Mouse (Mus musculus): ENCODE measurements around the gene Ncs1.
A peak's percentile ranks its signal among the peaks of the same experiment; 100 is the strongest.

Gene Ncs1

DNA sequence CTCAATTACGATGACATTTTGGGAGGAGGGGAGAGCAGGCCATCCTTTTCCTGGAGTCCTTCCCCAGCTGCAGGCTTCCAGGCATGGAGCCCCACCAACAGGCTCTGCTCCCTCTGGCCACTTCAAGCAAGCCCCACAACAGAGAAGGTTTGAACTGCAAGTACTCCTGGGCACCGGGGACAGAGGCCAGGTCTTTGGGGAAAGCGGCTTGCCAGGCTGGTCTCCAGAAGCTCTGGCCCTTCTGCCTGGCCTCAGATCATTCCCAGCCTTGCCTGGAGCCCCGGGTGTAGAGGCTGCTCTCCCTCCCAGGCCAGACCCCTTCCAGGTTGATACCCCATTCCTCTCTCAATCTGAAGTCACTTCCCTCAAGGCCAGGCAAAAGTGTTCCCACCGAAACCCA lies 572 bp upstream of the Ncs1 start:
- DNase-seq (ENCODE audit: low spot score in 2 of 2), result no peak

- DNase-seq (ENCODE audit: low spot score in 2 of 2), result peak in 1 of 2 experiments; percentile 47
Measured at GRCm38 (mm10) chr2:31246251-31246971, 788 bp downstream of the Ncs1 start.

DNA sequence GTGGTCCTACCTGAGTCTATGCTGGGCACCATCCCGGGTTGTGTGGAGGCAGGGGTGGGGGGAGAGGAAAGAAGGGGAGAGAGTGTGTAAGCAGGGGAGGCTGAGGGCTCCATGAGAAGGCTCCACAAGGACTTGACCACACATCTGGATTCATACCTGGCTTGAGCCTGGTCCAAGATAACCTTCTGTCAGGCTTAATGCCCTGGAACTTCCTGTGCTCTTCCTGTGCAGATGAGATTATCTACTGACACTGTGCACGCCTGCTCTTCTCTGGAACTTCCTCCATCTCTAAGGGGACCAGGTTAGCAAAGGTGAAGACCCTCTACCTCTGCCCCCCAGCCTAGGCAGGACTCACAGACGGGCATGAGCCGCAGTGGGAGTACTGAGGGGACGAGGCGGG lies 3.2 kb downstream of the Ncs1 start:
- DNase-seq (ENCODE audit: low spot score in 2 of 2), result no peak

DNA sequence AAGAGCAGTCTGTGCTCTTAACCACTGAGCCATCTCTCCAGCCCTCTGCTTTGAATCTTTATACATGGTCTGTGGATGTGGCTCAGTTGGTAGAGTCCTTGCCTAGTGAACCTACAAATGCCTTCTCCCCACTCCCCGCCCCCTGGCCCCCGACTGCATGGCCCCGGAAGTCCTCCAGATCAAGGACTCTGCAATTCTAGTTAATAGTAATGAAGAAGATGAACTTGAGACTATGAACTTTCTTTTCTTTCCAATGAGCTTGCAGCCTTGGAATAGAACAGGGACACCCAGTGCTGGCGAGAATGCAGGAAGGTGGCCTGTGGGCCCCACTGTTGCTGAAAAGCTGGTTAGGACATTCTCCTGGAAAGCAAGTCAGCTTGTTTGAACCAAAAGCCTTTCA lies 6.5 kb downstream of the Ncs1 start:
- DNase-seq (ENCODE audit: low spot score in 2 of 2), result no peak

DNA sequence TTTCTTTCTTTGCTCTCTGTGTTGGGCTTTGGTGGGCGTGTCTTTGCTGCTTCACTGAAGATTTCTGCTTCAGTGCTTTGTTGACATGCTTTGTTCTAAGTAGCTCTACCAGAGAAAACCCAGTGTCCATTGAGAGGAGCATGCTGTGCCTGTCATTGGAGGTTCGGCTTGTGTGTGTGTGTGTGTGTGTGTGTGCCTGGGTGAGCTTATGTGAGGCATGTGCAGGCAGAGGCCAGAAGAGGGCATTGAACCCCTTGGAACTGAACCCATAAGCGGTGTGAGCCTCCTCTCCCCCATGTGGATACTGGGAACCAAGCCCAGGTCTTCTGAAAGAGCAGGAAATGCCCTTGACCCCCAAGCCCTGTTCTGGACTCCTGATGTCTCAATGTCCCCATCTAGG lies 7.8 kb downstream of the Ncs1 start:
- no peak for DNase-seq (ENCODE audit: low spot score in 2 of 2)

GRCm38 (mm10) chr2:31254806-31255205 lies 9.2 kb downstream of the Ncs1 start:
- DNase-seq (ENCODE audit: low spot score in 2 of 2), result no peak

GRCm38 (mm10) chr2:31255952-31256938 lies 10.6 kb downstream of the Ncs1 start:
- peak in 1 of 2 experiments; percentile 60 for DNase-seq (ENCODE audit: low spot score in 2 of 2)

DNA sequence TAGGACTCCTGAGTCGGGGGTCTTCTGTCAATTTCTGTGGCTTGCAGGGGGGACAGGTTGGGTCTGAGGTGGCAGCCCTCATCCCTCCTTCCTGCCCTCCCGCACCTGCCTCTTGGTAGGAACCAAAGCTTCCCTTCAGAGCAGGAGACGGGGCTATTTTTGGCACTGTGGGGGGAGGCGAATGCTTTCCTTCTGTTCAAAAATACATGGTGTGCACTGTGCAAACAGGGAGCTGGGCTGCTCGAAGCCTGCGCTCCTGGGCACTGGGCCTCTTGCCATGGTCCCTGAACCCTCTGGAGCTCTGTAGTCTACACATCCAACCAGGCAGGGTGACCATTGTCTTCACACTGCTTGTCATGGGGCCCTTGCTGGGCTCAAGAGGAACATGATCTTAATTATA lies 11.5 kb downstream of the Ncs1 start:
- no peak for DNase-seq (ENCODE audit: low spot score in 2 of 2)

GRCm38 (mm10) chr2:31258609-31259366 lies 13.2 kb downstream of the Ncs1 start:
- peak in 1 of 2 experiments; percentile 54 for DNase-seq (ENCODE audit: low spot score in 2 of 2)

DNA sequence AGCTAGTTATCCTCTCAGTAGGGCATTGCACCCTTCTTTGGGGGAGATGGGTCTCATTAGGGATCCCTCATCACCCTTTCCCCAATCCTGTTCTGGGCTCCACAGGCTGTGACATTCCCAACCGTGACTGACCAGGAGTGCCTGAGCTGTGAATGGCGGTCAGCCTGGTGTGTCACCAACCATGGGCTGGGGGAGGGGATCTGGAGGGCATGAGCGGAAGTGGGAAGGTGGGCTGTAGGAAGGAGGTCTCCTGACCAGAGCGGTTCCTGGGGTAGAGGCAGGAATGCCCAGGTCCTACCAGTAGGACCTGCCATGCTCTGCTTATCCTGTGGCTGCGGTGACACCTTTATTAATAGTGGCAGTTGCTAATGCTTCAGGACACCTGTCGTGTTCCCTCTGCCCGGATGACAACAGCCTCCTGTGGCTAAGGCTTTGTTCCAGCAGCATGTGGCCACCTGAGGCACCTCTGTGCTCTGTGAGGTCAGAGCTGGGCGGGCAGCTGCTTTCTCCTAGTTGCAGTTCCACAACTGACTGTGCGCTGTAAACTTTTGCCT lies 13.8 kb downstream of the Ncs1 start:
- no peak for DNase-seq (ENCODE audit: low spot score in 2 of 2)

- DNase-seq (ENCODE audit: low spot score in 2 of 2), result no peak
Measured at GRCm38 (mm10) chr2:31260549-31260948, 14.9 kb downstream of the Ncs1 start.

GRCm38 (mm10) chr2:31263039-31263461 lies 17.4 kb downstream of the Ncs1 start:
- DNase-seq (ENCODE audit: low spot score in 2 of 2), result no peak

- peak; percentile 64 to 65 for DNase-seq (ENCODE audit: low spot score in 2 of 2)
Measured at GRCm38 (mm10) chr2:31263746-31264378, 18.2 kb downstream of the Ncs1 start.

- DNase-seq (ENCODE audit: low spot score in 2 of 2), result no peak
Measured at GRCm38 (mm10) chr2:31267447-31267846, 21.8 kb downstream of the Ncs1 start.

DNA sequence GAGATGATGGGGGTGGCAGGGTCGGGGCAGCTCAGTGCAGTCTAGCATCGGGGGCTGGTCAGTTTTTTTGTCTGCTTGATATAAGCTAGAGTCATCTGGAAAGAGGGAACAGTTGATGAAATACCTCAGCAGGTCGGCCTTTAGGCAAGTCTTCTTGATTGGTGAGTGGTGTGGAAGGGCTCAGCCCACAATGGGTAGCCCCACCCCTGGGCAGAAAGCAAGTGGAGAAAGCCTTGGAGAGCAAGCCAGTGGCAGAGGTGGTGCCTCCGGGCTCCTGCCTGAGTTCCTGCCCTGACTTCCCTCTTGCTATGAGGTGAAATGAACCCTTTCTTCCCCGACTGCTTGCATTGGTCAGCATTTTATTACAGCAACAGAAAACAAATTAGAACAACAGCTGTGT lies 23.0 kb downstream of the Ncs1 start:
- no peak for DNase-seq (ENCODE audit: low spot score in 2 of 2)

DNA sequence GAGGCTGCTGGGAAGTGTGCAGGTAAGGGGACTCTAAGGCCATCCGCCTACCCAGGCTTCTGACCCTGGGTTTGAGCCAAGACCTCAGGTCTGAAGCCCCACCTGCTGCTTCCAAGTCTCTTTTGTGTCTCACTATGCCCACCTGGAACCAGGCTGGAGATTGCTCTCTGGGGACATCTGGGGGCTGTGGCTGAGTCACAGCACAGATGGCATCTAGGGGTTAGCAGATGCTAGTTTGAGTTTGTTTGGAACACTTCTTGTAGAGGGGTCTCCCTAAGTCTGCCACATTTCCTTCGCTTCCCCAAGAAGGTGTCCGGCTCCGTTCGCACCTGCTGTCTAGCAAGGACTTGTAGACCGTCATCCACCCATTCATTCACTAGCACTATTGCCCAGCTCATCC lies 23.6 kb downstream of the Ncs1 start:
- no peak for DNase-seq (ENCODE audit: low spot score in 2 of 2)

DNA sequence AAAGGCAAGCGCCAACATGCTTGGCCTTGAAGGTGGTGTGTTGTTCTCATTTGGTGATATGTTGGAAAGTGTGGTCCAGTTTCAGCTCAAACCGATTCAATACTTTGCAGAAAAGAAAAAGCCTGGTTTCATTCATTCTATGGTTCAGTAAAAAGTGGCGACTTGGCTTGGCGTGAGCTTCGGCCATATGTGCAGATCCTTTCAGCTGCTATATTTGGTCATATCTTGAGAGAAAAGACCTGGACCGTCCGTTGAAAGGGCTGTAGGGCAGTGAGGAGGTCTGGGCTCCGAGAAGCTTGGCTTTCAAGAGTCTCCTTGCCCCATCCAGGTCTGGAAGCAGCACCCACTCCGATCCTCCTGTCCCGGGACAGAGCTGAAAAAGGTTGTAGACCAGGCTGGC lies 24.2 kb downstream of the Ncs1 start:
- no peak for DNase-seq (ENCODE audit: low spot score in 2 of 2)

DNA sequence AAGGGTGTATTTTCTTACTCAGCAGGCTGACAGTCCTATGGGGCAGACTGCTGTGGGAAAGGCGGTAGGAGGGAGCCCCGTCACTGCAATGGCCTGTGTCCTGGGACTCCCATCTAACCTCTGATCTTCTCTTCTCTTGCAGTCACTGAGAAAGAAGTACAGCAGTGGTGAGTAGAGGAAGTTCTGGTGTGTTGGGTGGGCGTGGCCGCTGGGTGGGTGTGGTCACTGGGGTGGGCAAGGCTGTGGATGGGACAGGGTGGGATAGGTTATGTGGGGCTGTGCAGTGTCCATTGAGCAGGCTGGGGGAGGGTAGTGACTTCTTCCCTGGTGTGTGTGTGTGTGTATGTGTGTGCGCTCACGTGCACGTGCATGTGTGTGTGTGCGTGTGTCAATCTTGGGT lies 24.8 kb downstream of the Ncs1 start:
- no peak for DNase-seq (ENCODE audit: low spot score in 2 of 2)

DNA sequence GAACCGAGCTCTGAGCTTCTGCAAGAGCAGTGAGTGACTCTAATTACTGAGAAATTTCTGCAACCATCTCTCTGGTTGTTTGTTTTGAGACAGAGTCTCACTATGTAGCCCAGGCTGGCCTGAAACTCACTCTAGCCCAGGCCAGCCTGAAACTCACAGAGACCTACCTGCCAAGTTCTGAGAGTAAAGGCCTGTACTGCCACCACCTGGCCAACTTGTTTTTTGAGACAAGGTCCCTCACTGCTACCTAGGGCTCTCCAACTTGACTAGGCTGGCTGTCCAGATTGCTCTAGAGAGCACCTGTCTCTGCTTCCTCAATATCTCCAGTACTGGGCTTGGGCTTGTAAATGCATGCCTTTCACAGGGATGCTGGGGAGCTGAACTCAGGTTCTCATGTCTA lies 25.4 kb downstream of the Ncs1 start:
- no peak for DNase-seq (ENCODE audit: low spot score in 2 of 2)

GRCm38 (mm10) chr2:31274993-31275392 lies 29.4 kb downstream of the Ncs1 start:
- no peak for DNase-seq (ENCODE audit: low spot score in 2 of 2)

- DNase-seq (ENCODE audit: low spot score in 2 of 2), result no peak
Measured at GRCm38 (mm10) chr2:31277810-31278209, 32.2 kb downstream of the Ncs1 start.
